Mouse (Mus musculus): ENCODE data around the gene Ppp1r14a. TPM values are rescaled to one million over a fixed set of nuclear protein-coding genes. Genes with fewer than 3 reads are reported as not detected.

Gene Ppp1r14a
- polyA plus RNA-seq, 1 experiment from 2014 or later: 64.8 TPM

DNA sequence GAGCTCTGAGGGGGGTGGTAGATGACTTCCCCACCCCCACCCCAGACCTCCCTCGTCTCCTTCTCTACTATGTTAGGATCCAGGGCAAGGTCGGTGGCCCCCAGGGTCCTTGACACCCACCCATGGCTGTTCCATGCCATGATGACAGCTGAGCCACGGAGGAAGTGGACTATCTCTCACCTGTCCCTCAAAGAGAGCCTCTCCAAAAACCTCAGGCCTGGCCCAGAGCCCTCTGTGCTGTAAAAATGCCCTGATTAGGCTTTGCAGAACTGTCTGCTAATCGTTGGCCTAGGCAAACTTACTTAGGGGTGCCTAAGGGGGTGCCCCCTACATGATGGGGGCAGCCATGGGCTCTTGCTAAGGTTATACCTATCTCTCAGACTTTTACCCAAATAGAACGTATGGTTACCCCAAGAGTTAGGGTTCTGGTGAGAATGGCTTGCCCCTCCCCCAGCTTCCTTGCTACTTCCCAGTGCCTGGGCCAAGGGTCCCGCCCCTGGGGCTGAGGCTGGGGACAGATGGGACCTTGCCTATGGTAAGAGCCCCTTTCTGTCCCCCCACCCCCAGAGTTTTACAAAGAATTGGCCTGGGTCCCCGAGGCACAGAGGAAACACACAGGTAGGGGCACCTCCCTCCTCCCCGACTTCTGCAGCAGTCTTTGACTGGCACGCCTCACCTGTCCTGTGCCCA lies 24.6 kb downstream of the Ppp1r14a start:
- no peak overlapping the region for H3K4me2 ChIP-seq (replicated peaks; ENCODE audit: low read depth)
- 61% methylated on average over 9 of the region's 9 CpGs for WGBS
- no peak overlapping the region for H3K27ac ChIP-seq (replicated peaks)
- TF ChIP-seq CTCF (IDR thresholded peaks at IDR 0.05; ENCODE audit: low read depth): no peak
- TF ChIP-seq EP300 (optimal IDR thresholded peaks at IDR 0.05): no peak
- ATAC-seq (ENCODE audit: low FRiP score, low TSS enrichment) (no peak), DNase-seq (ENCODE audit: low spot score) (no peak)
- H3K27me3 ChIP-seq (ENCODE audit: control insufficient read depth, insufficient read depth, low read length): no peaks in the 10 kb centered on the region
- no peaks in the 10 kb centered on the region for H3K9me3 ChIP-seq (ENCODE audit: control insufficient read depth, low read length)
- H3K4me3 ChIP-seq (ENCODE audit: low read depth, low read length): no peak overlapping the region
- H3K9ac ChIP-seq (ENCODE audit: low read length): no peak overlapping the region
- no peaks in the 10 kb centered on the region for H3K36me3 ChIP-seq (ENCODE audit: control insufficient read depth, insufficient read depth, low read length)
- H3K4me1 ChIP-seq (replicated peaks; ENCODE audit: control insufficient read depth, insufficient read depth): peaks cover 8% of the 10 kb centered on the region; the same call in 1 of the 2 replicates

GRCm38 (mm10) chr7:29314844-29315628 lies 25.9 kb downstream of the Ppp1r14a start:
- DNase-seq (ENCODE audit: low spot score) (no peak), ATAC-seq (ENCODE audit: low FRiP score, low TSS enrichment) (no peak)
- Histone ChIP-seq H3K4me3 (ENCODE audit: low read depth, low read length) (no peak overlapping the region), H3K36me3 (ENCODE audit: control insufficient read depth, insufficient read depth, low read length) (no peaks in the 10 kb centered on the region), H3K4me1 (replicated peaks; ENCODE audit: control insufficient read depth, insufficient read depth) (peaks cover 13% of the 10 kb centered on the region; the same call in 1 of the 2 replicates), H3K27ac (replicated peaks) (no peak overlapping the region), H3K9me3 (ENCODE audit: control insufficient read depth, low read length) (no peaks in the 10 kb centered on the region), H3K9ac (ENCODE audit: low read length) (no peak overlapping the region), H3K27me3 (ENCODE audit: control insufficient read depth, insufficient read depth, low read length) (no peaks in the 10 kb centered on the region), H3K4me2 (replicated peaks; ENCODE audit: low read depth) (no peak overlapping the region)
- 74% methylated on average over 13 of the region's 13 CpGs for WGBS
- no peak for TF ChIP-seq CTCF (IDR thresholded peaks at IDR 0.05; ENCODE audit: low read depth)
- no peak for TF ChIP-seq EP300 (optimal IDR thresholded peaks at IDR 0.05)

GRCm38 (mm10) chr7:29316137-29316734 lies 27.1 kb downstream of the Ppp1r14a start:
- no peak overlapping the region for H3K9ac ChIP-seq (ENCODE audit: low read length)
- H3K4me1 ChIP-seq (replicated peaks; ENCODE audit: control insufficient read depth, insufficient read depth): peaks cover 14% of the 10 kb centered on the region; the same call in 1 of the 2 replicates
- no peak overlapping the region for H3K4me3 ChIP-seq (ENCODE audit: low read depth, low read length)
- no peak overlapping the region for H3K4me2 ChIP-seq (replicated peaks; ENCODE audit: low read depth)
- TF ChIP-seq CTCF (IDR thresholded peaks at IDR 0.05; ENCODE audit: low read depth) (no peak), EP300 (optimal IDR thresholded peaks at IDR 0.05) (no peak)
- no peak for DNase-seq (ENCODE audit: low spot score)
- WGBS: 55% methylated on average over 16 of the region's 17 CpGs
- H3K9me3 ChIP-seq (ENCODE audit: control insufficient read depth, low read length): no peaks in the 10 kb centered on the region
- H3K36me3 ChIP-seq (ENCODE audit: control insufficient read depth, insufficient read depth, low read length): no peaks in the 10 kb centered on the region
- 0 out of 2 replicates have a peak overlapping the region, but pooled peaks have one; percentile 18 for H3K27ac ChIP-seq (replicated peaks)
- H3K27me3 ChIP-seq (ENCODE audit: control insufficient read depth, insufficient read depth, low read length): no peaks in the 10 kb centered on the region
- ATAC-seq (ENCODE audit: low FRiP score, low TSS enrichment): no peak

DNA sequence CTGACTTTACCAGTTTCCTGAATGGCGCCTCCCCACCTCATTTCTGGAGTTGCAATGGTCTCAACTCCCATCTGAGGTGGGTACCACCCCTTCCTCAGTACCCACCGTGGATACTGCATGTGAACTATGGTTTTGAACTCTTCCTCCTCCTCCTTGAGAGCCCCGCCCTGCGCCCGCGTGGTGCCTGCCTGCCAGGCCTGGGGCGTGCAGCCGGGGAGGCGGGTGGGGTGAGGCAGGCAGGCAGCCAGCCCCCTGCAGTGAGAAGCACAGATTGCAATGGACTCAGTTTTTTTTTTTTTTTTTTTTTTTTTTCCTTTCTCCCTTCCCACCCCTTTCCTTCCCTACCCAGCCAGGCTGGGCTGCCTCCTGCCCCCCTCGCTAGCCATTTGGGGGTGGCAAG lies 27.9 kb downstream of the Ppp1r14a start:
- Histone ChIP-seq H3K9ac (ENCODE audit: low read length) (no peak overlapping the region), H3K4me3 (ENCODE audit: low read depth, low read length) (0 out of 2 replicates have a peak overlapping the region, but pooled peaks have one; percentile 2), H3K27ac (replicated peaks) (peak overlapping the region; percentile 67), H3K36me3 (ENCODE audit: control insufficient read depth, insufficient read depth, low read length) (no peaks in the 10 kb centered on the region), H3K27me3 (ENCODE audit: control insufficient read depth, insufficient read depth, low read length) (no peaks in the 10 kb centered on the region), H3K4me2 (replicated peaks; ENCODE audit: low read depth) (peak overlapping the region; percentile 31; the same call in 1 of the 2 replicates), H3K4me1 (replicated peaks; ENCODE audit: control insufficient read depth, insufficient read depth) (peaks cover 14% of the 10 kb centered on the region; the same call in 1 of the 2 replicates), H3K9me3 (ENCODE audit: control insufficient read depth, low read length) (no peaks in the 10 kb centered on the region)
- 5% methylated on average over 10 of the region's 10 CpGs for WGBS
- DNase-seq (ENCODE audit: low spot score) (peak; percentile 71), ATAC-seq (ENCODE audit: low FRiP score, low TSS enrichment) (peak; percentile 34; the same call in 1 of the 2 replicates)
- TF ChIP-seq CTCF (IDR thresholded peaks at IDR 0.05; ENCODE audit: low read depth) (peak; percentile 47), EP300 (optimal IDR thresholded peaks at IDR 0.05) (no peak)

GRCm38 (mm10) chr7:29317558-29317957 lies 28.4 kb downstream of the Ppp1r14a start:
- Histone ChIP-seq H3K4me3 (ENCODE audit: low read depth, low read length) (0 out of 2 replicates have a peak overlapping the region, but pooled peaks have one; percentile 2), H3K27ac (replicated peaks) (peak overlapping the region; percentile 67), H3K4me2 (replicated peaks; ENCODE audit: low read depth) (peak overlapping the region; percentile 31; the same call in 1 of the 2 replicates), H3K4me1 (replicated peaks; ENCODE audit: control insufficient read depth, insufficient read depth) (peaks cover 14% of the 10 kb centered on the region; the same call in 1 of the 2 replicates), H3K9ac (ENCODE audit: low read length) (no peak overlapping the region), H3K36me3 (ENCODE audit: control insufficient read depth, insufficient read depth, low read length) (no peaks in the 10 kb centered on the region), H3K9me3 (ENCODE audit: control insufficient read depth, low read length) (no peaks in the 10 kb centered on the region), H3K27me3 (ENCODE audit: control insufficient read depth, insufficient read depth, low read length) (no peaks in the 10 kb centered on the region)
- TF ChIP-seq EP300 (optimal IDR thresholded peaks at IDR 0.05) (no peak), CTCF (IDR thresholded peaks at IDR 0.05; ENCODE audit: low read depth) (no peak)
- DNase-seq (ENCODE audit: low spot score) (no peak), ATAC-seq (ENCODE audit: low FRiP score, low TSS enrichment) (peak; percentile 38; the same call in 1 of the 2 replicates)
- 3% methylated on average over 2 of the region's 2 CpGs for WGBS

All from stomach, postnatal 0 days (tissue).